Mouse (Mus musculus) hindbrain, embryonic 16.5 days (tissue): Measurements from ENCODE around the gene Cst7. TPM values are rescaled to one million over a fixed set of nuclear protein-coding genes. Genes with fewer than 3 reads are reported as not detected.
"Not testable (repeated sequence)": the region's sequence is repeated elsewhere in the genome, so short reads cannot be mapped to it uniquely, and the experiment has no call there.

ENCODE experiments used
- ATAC-seq: fragments of 200-750 bp; cut with Nextera tagmentation; 2 replicates; pipeline ENCODE4 v1.8.0; 2017; ENCODE audit warnings: moderate TSS enrichment, moderate library complexity
- H3K27ac ChIP-seq: fragments of 300-500 bp; sonication (generic); 2 replicates; pipeline ENCODE4 v1.5.1; 2014; ENCODE audit warnings: low read depth, mild to moderate bottlenecking, control low read depth, low read length, moderate library complexity
- H3K27me3 ChIP-seq: fragments of 300-500 bp; sonication (generic); replicated peaks from 2 replicates; pipeline ENCODE4 v1.6.1; 2014; ENCODE audit warnings: low read length; ENCODE audit not compliant: control insufficient read depth, insufficient read depth
- H3K36me3 ChIP-seq: fragments of 300-500 bp; sonication (generic); 2 replicates; pipeline ENCODE4 v1.6.1; 2014; ENCODE audit warnings: mild to moderate bottlenecking, low read length, moderate library complexity, mixed read lengths; ENCODE audit not compliant: control insufficient read depth, insufficient read depth
- H3K4me1 ChIP-seq: fragments of 300-500 bp; sonication (generic); 2 replicates; pipeline ENCODE4 v1.6.1; 2014; ENCODE audit warnings: low read depth, low read length; ENCODE audit not compliant: control insufficient read depth, insufficient read depth
- H3K4me2 ChIP-seq: fragments of 300-500 bp; sonication (generic); 2 replicates; pipeline ENCODE4 v1.6.1; 2014; ENCODE audit warnings: mild to moderate bottlenecking, low read length, control low read depth, moderate library complexity
- H3K4me3 ChIP-seq: fragments of 300-500 bp; sonication (generic); 2 replicates; pipeline ENCODE4 v1.5.1; 2014; ENCODE audit warnings: mild to moderate bottlenecking, low read length, control low read depth, moderate library complexity
- H3K9ac ChIP-seq: fragments of 300-500 bp; sonication (generic); 2 replicates; pipeline ENCODE4 v1.6.1; 2014; ENCODE audit warnings: low read depth, mild to moderate bottlenecking, control low read depth, low read length, moderate library complexity
- H3K9me3 ChIP-seq: fragments of 300-500 bp; sonication (generic); 2 replicates; pipeline ENCODE4 v1.6.1; 2014; ENCODE audit warnings: mild to moderate bottlenecking, low read length, moderate library complexity; ENCODE audit not compliant: control insufficient read depth
- WGBS: fragments of 180-500 bp; shearing (Covaris S2); extraction: QIAGEN DNeasy Blood & Tissue Kit; methylation state at CpG from one replicate; pipeline ENCODE4 v1.1.7; 2014; 5-methylcytosine and 5-hydroxymethylcytosine counted together
- polyA plus RNA-seq: library from polyadenylated mRNA; unstranded; fragments of >200 nt; fragmentation: Nextera tagmentation; extraction: Ambion mirVana; gene quantifications from 2 replicates; pipeline ENCODE4 v1.2.1, GENCODE M21; 2015

Cst7 gene
- 0.41 and 0.42 TPM in 2 replicates for polyA plus RNA-seq

- WGBS, result 83% methylated on average over 11 of the region's 11 CpGs
- Histone ChIP-seq H3K4me3 (no peak within 1 kb of the TSS), H3K4me2 (no peak within 1 kb of the TSS), H3K9me3 (no peaks in the 10 kb centered on the region), H3K4me1 (no peaks in the 10 kb centered on the region), H3K36me3 (no peaks in the 10 kb centered on the region), H3K9ac (no peak within 1 kb of the TSS), H3K27me3 (no peaks in the 10 kb centered on the region), H3K27ac (no peak within 1 kb of the TSS)
- ATAC-seq, result no peak
Observed at GRCm38 (mm10) chr2:150569847-150570590, at the start of gene Cst7. Cst7 (plus strand) TSS chr2:150570415.

- peak overlapping the region; percentile 49 for H3K4me3 ChIP-seq
- 4% methylated on average over 42 of the region's 42 CpGs for WGBS
- H3K27ac ChIP-seq, result no peak overlapping the region
- no peaks in the 10 kb centered on the region; the same call in none of the 2 replicates for H3K27me3 ChIP-seq
- peaks cover 3% of the 10 kb centered on the region for H3K4me1 ChIP-seq
- ATAC-seq, result peak; percentile 76
- H3K36me3 ChIP-seq, result no peaks in the 10 kb centered on the region
- H3K4me2 ChIP-seq, result peak overlapping the region; percentile 86
- H3K9ac ChIP-seq, result peak overlapping the region; percentile 62
- H3K9me3 ChIP-seq, result no peaks in the 10 kb centered on the region
Observed at GRCm38 (mm10) chr2:150525703-150526207, 44.5 kb upstream of the Cst7 start.

- not testable (repeated sequence) for H3K9ac ChIP-seq, H3K27ac ChIP-seq, ATAC-seq, H3K36me3 ChIP-seq, H3K4me3 ChIP-seq, H3K4me1 ChIP-seq, H3K9me3 ChIP-seq, H3K27me3 ChIP-seq, H3K4me2 ChIP-seq
- WGBS, result 85% methylated on average over 10 of the region's 10 CpGs
Observed at GRCm38 (mm10) chr2:150549576-150549975, 20.6 kb upstream of the Cst7 start.

GRCm38 (mm10) chr2:150558568-150558967, 11.6 kb upstream of the Cst7 start:
- no peak overlapping the region for H3K27ac ChIP-seq
- 0 out of 2 replicates have a peak, but pooled peaks have one; percentile 45 for ATAC-seq
- 50% methylated on average over 3 of the region's 3 CpGs for WGBS
- no peaks in the 10 kb centered on the region for H3K9me3 ChIP-seq
- H3K4me3 ChIP-seq, result no peak overlapping the region
- H3K9ac ChIP-seq, result no peak overlapping the region
- H3K4me1 ChIP-seq, result no peaks in the 10 kb centered on the region
- H3K4me2 ChIP-seq, result no peak overlapping the region
- no peaks in the 10 kb centered on the region for H3K36me3 ChIP-seq
- H3K27me3 ChIP-seq, result no peaks in the 10 kb centered on the region

GRCm38 (mm10) chr2:150567051-150567450, 3.2 kb upstream of the Cst7 start:
- ATAC-seq, result no peak
- no peaks in the 10 kb centered on the region for H3K27me3 ChIP-seq

DNA sequence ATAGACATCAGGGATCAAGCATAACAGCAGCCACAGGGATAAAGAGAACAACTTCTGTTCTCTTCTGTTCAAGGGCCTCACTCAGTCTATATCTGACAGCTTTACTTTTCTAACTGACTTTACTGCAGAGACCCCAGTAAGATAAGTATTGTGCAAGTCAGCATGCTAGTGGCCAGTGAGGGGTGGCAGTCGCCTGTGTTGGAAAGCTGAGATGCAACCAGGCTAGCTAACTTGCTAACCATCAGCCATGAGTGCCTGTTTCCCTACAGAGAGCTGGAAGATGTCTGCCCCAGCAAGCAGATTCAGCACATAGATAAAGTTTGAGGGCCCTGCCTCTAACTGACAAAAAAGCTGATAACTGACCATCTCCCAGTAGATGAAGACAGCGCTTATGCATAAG, 546 bp downstream of the Cst7 start:
- ATAC-seq, result no peak
- Histone ChIP-seq H3K36me3 (no peaks in the 10 kb centered on the region), H3K27me3 (no peaks in the 10 kb centered on the region), H3K4me1 (no peaks in the 10 kb centered on the region), H3K4me2 (no peak overlapping the region), H3K9ac (no peak overlapping the region), H3K4me3 (no peak overlapping the region), H3K9me3 (no peaks in the 10 kb centered on the region), H3K27ac (no peak overlapping the region)
- WGBS, result 92% methylated on average over 2 of the region's 2 CpGs

More at GRCm38 (mm10) chr2:150567051-150567450, 3.2 kb upstream of the Cst7 start:
- Histone ChIP-seq H3K4me3 (no peak overlapping the region), H3K9ac (no peak overlapping the region), H3K4me2 (no peak overlapping the region), H3K4me1 (no peaks in the 10 kb centered on the region), H3K27ac (no peak overlapping the region), H3K36me3 (no peaks in the 10 kb centered on the region), H3K9me3 (no peaks in the 10 kb centered on the region)
- WGBS, result 82% methylated on average over 2 of the region's 2 CpGs

- H3K4me2 ChIP-seq, result no peak overlapping the region
- no peaks in the 10 kb centered on the region for H3K4me1 ChIP-seq
- WGBS, result 87% methylated on average over 3 of the region's 3 CpGs
- H3K36me3 ChIP-seq, result no peaks in the 10 kb centered on the region
- no peak overlapping the region for H3K27ac ChIP-seq
- no peaks in the 10 kb centered on the region for H3K9me3 ChIP-seq
- no peaks in the 10 kb centered on the region for H3K27me3 ChIP-seq
- no peak overlapping the region for H3K4me3 ChIP-seq
- no peak for ATAC-seq
- H3K9ac ChIP-seq, result no peak overlapping the region
Observed at GRCm38 (mm10) chr2:150572463-150572862, 2.2 kb downstream of the Cst7 start.

GRCm38 (mm10) chr2:150576256-150576655, 6.0 kb downstream of the Cst7 start:
- 95% methylated on average over 1 of the region's 1 CpGs for WGBS
- H3K27ac ChIP-seq, result no peak overlapping the region

DNA sequence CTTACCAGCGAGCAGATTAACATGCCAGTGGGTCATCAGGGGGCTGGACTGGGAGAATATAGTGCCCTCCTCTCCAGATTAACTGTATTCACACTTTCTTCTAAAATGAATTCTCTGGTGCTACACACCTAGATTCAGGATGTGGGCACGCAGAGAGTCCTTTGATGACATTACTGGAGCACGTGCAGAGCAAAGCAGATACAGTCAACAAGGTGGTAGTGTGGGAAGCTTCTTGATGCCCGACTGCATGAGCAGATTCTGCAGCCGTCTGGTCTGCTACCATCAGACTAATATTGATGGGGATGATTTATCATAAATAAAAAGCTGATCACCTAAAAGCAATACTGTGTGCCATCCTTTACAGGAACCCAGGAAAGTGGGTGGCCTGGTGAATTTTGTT, 8.4 kb downstream of the Cst7 start:
- WGBS, result 88% methylated on average over 5 of the region's 5 CpGs
- Histone ChIP-seq H3K27ac (no peak overlapping the region), H3K9ac (no peak overlapping the region), H3K27me3 (no peaks in the 10 kb centered on the region), H3K4me1 (no peaks in the 10 kb centered on the region), H3K4me2 (no peak overlapping the region), H3K9me3 (no peaks in the 10 kb centered on the region), H3K4me3 (no peak overlapping the region), H3K36me3 (peaks cover 4% of the 10 kb centered on the region)
- no peak for ATAC-seq

More at GRCm38 (mm10) chr2:150576256-150576655, 6.0 kb downstream of the Cst7 start:
- Histone ChIP-seq H3K27me3 (no peaks in the 10 kb centered on the region), H3K9ac (no peak overlapping the region), H3K9me3 (no peaks in the 10 kb centered on the region), H3K4me1 (no peaks in the 10 kb centered on the region), H3K36me3 (no peaks in the 10 kb centered on the region), H3K4me2 (no peak overlapping the region), H3K4me3 (no peak overlapping the region)
- no peak for ATAC-seq
